ENCODE assay signal across 32 mouse cellular contexts in genomic region chr7:5086921-5087440, GRCm38 (mm10). TPM values are rescaled to one million over a fixed set of nuclear protein-coding genes. Genes with fewer than 3 reads are reported as not detected.
DNase-seq lines count a peak whose midpoint lies in the region; ATAC-seq lines count a peak whose summit lies in the region.
"Had no signal": no experiment of that assay in that cellular context is flagged by ENCODE, and none has a peak within 500 bp of the region (broad histone marks: within the 10 kb centered on the region; RNA-seq: fewer than 3 reads in every experiment).

No protein-coding gene starts in this region.

- no peaks in the 10 kb centered on the region for H3K27me3 ChIP-seq in intestine, embryonic 16.5 days (replicated peaks; ENCODE audit: control insufficient read depth, insufficient read depth, low read length)
- H3K27me3 ChIP-seq in intestine, embryonic 15.5 days (replicated peaks) = no peaks in the 10 kb centered on the region
- H3K27me3 ChIP-seq: heart, embryonic 15.5 days; hindbrain, embryonic 13.5 days; kidney, embryonic 15.5 days; limb, embryonic 15.5 days; liver, embryonic 13.5 days; stomach, embryonic 15.5 days had no signal

- DNase-seq in cerebellum, adult 9-10 months = peak; percentile 8
- no peak for DNase-seq in cerebellum, postnatal 36 days
- peak; percentile 21 to 24 for DNase-seq in kidney, postnatal 4 days
- DNase-seq in kidney, adult 11 months = no peak
- peak; percentile 51 for DNase-seq in Muller cell, postnatal 12 days (ENCODE audit: inconsistent ontology term)
- DNase-seq in right cerebral cortex, adult 2 months (ENCODE audit: low spot score in 2 of 2) = no peak
- DNase-seq: adrenal gland, postnatal 36 days; cerebellum, postnatal 10 days; gastrocnemius, adult 2 months; liver, embryonic 13.5 days; lung, adult 2 months; lung, postnatal 10 days; midbrain, embryonic 14.5 days; right cerebral cortex, postnatal 14 days; thymus, adult 18-20 months; thymus, postnatal 4 days had no signal

- peak overlapping the region; percentile 73 for H3K27ac ChIP-seq in intestine, embryonic 16.5 days (ENCODE audit: low read length)
- no peak overlapping the region for H3K27ac ChIP-seq in intestine, embryonic 15.5 days
- H3K27ac ChIP-seq: gastrocnemius, adult 2 months; heart, embryonic 10.5 days; heart, embryonic 15.5 days; hindbrain, embryonic 13.5 days; kidney, embryonic 15.5 days; limb, embryonic 15.5 days; liver, embryonic 13.5 days; stomach, embryonic 15.5 days had no signal

- peaks cover 9% of the 10 kb centered on the region for H3K4me1 ChIP-seq in intestine, embryonic 16.5 days (ENCODE audit: control insufficient read depth, insufficient read depth, low read length)
- H3K4me1 ChIP-seq in intestine, embryonic 15.5 days (replicated peaks) = peaks cover 7% of the 10 kb centered on the region; the same call in 1 of the 2 replicates

- H3K36me3 ChIP-seq in intestine, embryonic 16.5 days (ENCODE audit: control insufficient read depth, insufficient read depth, low read length) = peaks cover 6% of the 10 kb centered on the region; the same call in 1 of the 2 replicates
- peaks cover 18% of the 10 kb centered on the region for H3K36me3 ChIP-seq in intestine, embryonic 15.5 days

- no peak overlapping the region for H3K9ac ChIP-seq in intestine, embryonic 16.5 days (ENCODE audit: low read depth, low read length)
- H3K9ac ChIP-seq in intestine, embryonic 15.5 days = no peak overlapping the region
- H3K9ac ChIP-seq: heart, embryonic 15.5 days; limb, embryonic 15.5 days; liver, embryonic 13.5 days; stomach, embryonic 15.5 days had no signal

- no peak overlapping the region for H3K4me2 ChIP-seq in intestine, embryonic 16.5 days (ENCODE audit: low read depth, low read length)
- H3K4me2 ChIP-seq in intestine, embryonic 15.5 days (replicated peaks) = no peak overlapping the region
- H3K4me2 ChIP-seq: heart, embryonic 15.5 days; hindbrain, embryonic 13.5 days; kidney, embryonic 15.5 days; limb, embryonic 15.5 days; liver, embryonic 13.5 days; stomach, embryonic 15.5 days had no signal

- WGBS in intestine, embryonic 16.5 days = 55% methylated on average over 5 of the region's 5 CpGs
- WGBS in intestine, embryonic 15.5 days = 75% methylated on average over 5 of the region's 5 CpGs

- no peak for ATAC-seq in intestine, embryonic 16.5 days
- ATAC-seq in intestine, embryonic 15.5 days = no peak
- ATAC-seq: forebrain, embryonic 16.5 days had no signal

- no peak overlapping the region for H3K4me3 ChIP-seq in intestine, embryonic 16.5 days (ENCODE audit: low read length)
- no peak overlapping the region for H3K4me3 ChIP-seq in intestine, embryonic 15.5 days (replicated peaks)
- H3K4me3 ChIP-seq: erythroblast, embryonic 14.5 days; gastrocnemius, adult 2 months; heart, embryonic 10.5 days; heart, embryonic 15.5 days; hindbrain, embryonic 13.5 days; kidney, embryonic 15.5 days; limb, embryonic 15.5 days; liver, embryonic 13.5 days; stomach, embryonic 15.5 days had no signal

- no peaks in the 10 kb centered on the region for H3K9me3 ChIP-seq in intestine, embryonic 16.5 days (ENCODE audit: control insufficient read depth, low read length)
- no peaks in the 10 kb centered on the region for H3K9me3 ChIP-seq in intestine, embryonic 15.5 days
- H3K9me3 ChIP-seq: heart, embryonic 10.5 days; heart, embryonic 15.5 days; hindbrain, embryonic 13.5 days; kidney, embryonic 15.5 days; limb, embryonic 15.5 days; liver, embryonic 13.5 days; stomach, embryonic 15.5 days had no signal

RNA-seq across cellular contexts. Expression of gene Epn1, which starts 6.9 kb away (rescaled TPM):
- polyA plus RNA-seq in intestine, embryonic 16.5 days (2015; fragmentation: Nextera tagmentation; extraction: Ambion mirVana) = 75.0 and 87.4 TPM in 2 replicates
- polyA plus RNA-seq in intestine, embryonic 15.5 days (2015; fragmentation: Nextera tagmentation; extraction: Ambion mirVana) = 62.4 and 66.5 TPM in 2 replicates

RNA-seq across cellular contexts. Expression of gene U2af2, which starts 25.0 kb away (rescaled TPM):
- polyA plus RNA-seq in intestine, embryonic 16.5 days (2015; fragmentation: Nextera tagmentation; extraction: Ambion mirVana) = 107 and 112 TPM in 2 replicates
- polyA plus RNA-seq in intestine, embryonic 15.5 days (2015; fragmentation: Nextera tagmentation; extraction: Ambion mirVana) = 126 and 130 TPM in 2 replicates

RNA-seq across cellular contexts. Expression of gene Rfpl4, which starts 29.8 kb away (rescaled TPM):
- not detected in 2 replicates for polyA plus RNA-seq in intestine, embryonic 16.5 days (2015; fragmentation: Nextera tagmentation; extraction: Ambion mirVana)
- not detected in 2 replicates for polyA plus RNA-seq in intestine, embryonic 15.5 days (2015; fragmentation: Nextera tagmentation; extraction: Ambion mirVana)
- polyA plus RNA-seq: brain, embryonic 14.5 days; cortical plate, adult 2 months; embryonic facial prominence, embryonic 14.5 days; erythroblast, embryonic 14.5 days; forebrain, embryonic 11.5 days; gonadal fat pad, adult 2 months; heart, embryonic 10.5 days; heart, embryonic 15.5 days; hindbrain, embryonic 13.5 days; kidney, embryonic 15.5 days; limb, embryonic 15.5 days; liver, embryonic 13.5 days; lung, adult 2 months; midbrain, embryonic 14.5 days; neural tube, embryonic 14.5 days; stomach, embryonic 15.5 days had no signal

RNA-seq across cellular contexts. Expression of gene Zfp580, which starts 35.6 kb away (rescaled TPM):
- 18.2 and 20.2 TPM in 2 replicates for polyA plus RNA-seq in intestine, embryonic 16.5 days (2015; fragmentation: Nextera tagmentation; extraction: Ambion mirVana)
- polyA plus RNA-seq in intestine, embryonic 15.5 days (2015; fragmentation: Nextera tagmentation; extraction: Ambion mirVana) = 22.2 and 25.0 TPM in 2 replicates

RNA-seq across cellular contexts. Expression of gene Rasl2-9, which starts 38.8 kb away (rescaled TPM):
- 0.67 and 0.80 TPM in 2 replicates for polyA plus RNA-seq in intestine, embryonic 16.5 days (2015; fragmentation: Nextera tagmentation; extraction: Ambion mirVana)
- polyA plus RNA-seq in intestine, embryonic 15.5 days (2015; fragmentation: Nextera tagmentation; extraction: Ambion mirVana) = 0.31 and 0.56 TPM in 2 replicates
- polyA plus RNA-seq: erythroblast, embryonic 14.5 days; forebrain, embryonic 16.5 days; kidney, embryonic 15.5 days had no signal

Comparison
In these comparisons a context has a peak if more than half of its experiments do, and no peak if none do; other contexts are left out.
1. DNase-seq: peak in cerebellum, adult 9-10 months (single experiment), kidney, postnatal 4 days (2 of 2) and Muller cell, postnatal 12 days (single experiment); none in cerebellum, postnatal 36 days (0 of 2), kidney, adult 11 months (single experiment) and right cerebral cortex, adult 2 months (0 of 2).